Mouse (Mus musculus): ENCODE measurements around the gene Clcn1. TPM values are rescaled to one million over a fixed set of nuclear protein-coding genes. Genes with fewer than 3 reads are reported as not detected.

The Clcn1 gene
- polyA plus RNA-seq, 1 experiment from 2014 or later = not detected

- ATAC-seq (ENCODE audit: insufficient read depth) (no peak), DNase-seq (no peak)
- peaks cover 64% of the 10 kb centered on the region for H3K36me3 ChIP-seq (ENCODE audit: insufficient read depth)
- no peaks in the 10 kb centered on the region for H3K27me3 ChIP-seq (ENCODE audit: insufficient read depth, low read length)
- no peak overlapping the region for H3K4me2 ChIP-seq
- H3K9me3 ChIP-seq (ENCODE audit: low read depth, low read length) = no peaks in the 10 kb centered on the region
- H3K9ac ChIP-seq = no peak overlapping the region
- WGBS = 86% methylated on average over 13 of the region's 13 CpGs
- no peak overlapping the region for H3K4me3 ChIP-seq (ENCODE audit: low read depth, low read length)
- H3K4me1 ChIP-seq (ENCODE audit: insufficient read depth) = 0 out of 2 replicates have a peak, but pooled peaks cover 11% of the 10 kb centered on the region
- no peak overlapping the region; the same call in 1 of the 2 replicates for H3K27ac ChIP-seq (ENCODE audit: low read depth)
- no peak for TF ChIP-seq CTCF (IDR thresholded peaks at IDR 0.05; ENCODE audit: low read depth)
Observed at GRCm38 (mm10) chr6:42361041-42361895, 74.8 kb downstream of the Clcn1 start.

- Histone ChIP-seq H3K9me3 (ENCODE audit: low read depth, low read length) (no peaks in the 10 kb centered on the region), H3K27me3 (ENCODE audit: insufficient read depth, low read length) (no peaks in the 10 kb centered on the region), H3K4me3 (ENCODE audit: low read depth, low read length) (no peak overlapping the region), H3K27ac (ENCODE audit: low read depth) (peak overlapping the region; percentile 69; the same call in 1 of the 2 replicates), H3K4me1 (ENCODE audit: insufficient read depth) (0 out of 2 replicates have a peak, but pooled peaks cover 11% of the 10 kb centered on the region), H3K9ac (no peak overlapping the region), H3K36me3 (ENCODE audit: insufficient read depth) (peaks cover 56% of the 10 kb centered on the region), H3K4me2 (no peak overlapping the region)
- DNase-seq = no peak
- no peak for TF ChIP-seq CTCF (IDR thresholded peaks at IDR 0.05; ENCODE audit: low read depth)
- 58% methylated on average over 1 of the region's 1 CpGs for WGBS
- ATAC-seq (ENCODE audit: insufficient read depth) = no peak
Observed at GRCm38 (mm10) chr6:42362074-42362473, 75.6 kb downstream of the Clcn1 start.

GRCm38 (mm10) chr6:42362497-42362896 is 76.0 kb downstream of the Clcn1 start:
- 56% methylated on average over 1 of the region's 1 CpGs for WGBS
- DNase-seq (no peak), ATAC-seq (ENCODE audit: insufficient read depth) (peak; percentile 21; the same call in 1 of the 2 replicates)
- Histone ChIP-seq H3K4me3 (ENCODE audit: low read depth, low read length) (no peak overlapping the region), H3K9ac (no peak overlapping the region), H3K4me2 (no peak overlapping the region), H3K36me3 (ENCODE audit: insufficient read depth) (peaks cover 51% of the 10 kb centered on the region), H3K9me3 (ENCODE audit: low read depth, low read length) (no peaks in the 10 kb centered on the region), H3K27me3 (ENCODE audit: insufficient read depth, low read length) (no peaks in the 10 kb centered on the region), H3K27ac (ENCODE audit: low read depth) (peak overlapping the region; percentile 69; the same call in 1 of the 2 replicates), H3K4me1 (ENCODE audit: insufficient read depth) (0 out of 2 replicates have a peak, but pooled peaks cover 11% of the 10 kb centered on the region)
- no peak for TF ChIP-seq CTCF (IDR thresholded peaks at IDR 0.05; ENCODE audit: low read depth)

- H3K36me3 ChIP-seq (ENCODE audit: insufficient read depth) = peaks cover 47% of the 10 kb centered on the region
- TF ChIP-seq CTCF (IDR thresholded peaks at IDR 0.05; ENCODE audit: low read depth) = no peak
- H3K9ac ChIP-seq = no peak overlapping the region
- ATAC-seq (ENCODE audit: insufficient read depth) (peak; percentile 64), DNase-seq (peak; percentile 79)
- 27% methylated on average over 3 of the region's 3 CpGs for WGBS
- 0 out of 2 replicates have a peak, but pooled peaks cover 11% of the 10 kb centered on the region for H3K4me1 ChIP-seq (ENCODE audit: insufficient read depth)
- H3K27me3 ChIP-seq (ENCODE audit: insufficient read depth, low read length) = no peaks in the 10 kb centered on the region
- H3K4me2 ChIP-seq = no peak overlapping the region
- no peak overlapping the region for H3K4me3 ChIP-seq (ENCODE audit: low read depth, low read length)
- 0 out of 2 replicates have a peak overlapping the region, but pooled peaks have one; percentile 69 for H3K27ac ChIP-seq (ENCODE audit: low read depth)
- H3K9me3 ChIP-seq (ENCODE audit: low read depth, low read length) = no peaks in the 10 kb centered on the region
Observed at GRCm38 (mm10) chr6:42362974-42363373, 76.5 kb downstream of the Clcn1 start.

- no peak for TF ChIP-seq CTCF (IDR thresholded peaks at IDR 0.05; ENCODE audit: low read depth)
- DNase-seq (no peak), ATAC-seq (ENCODE audit: insufficient read depth) (no peak)
- no peak overlapping the region for H3K9ac ChIP-seq
- H3K4me1 ChIP-seq (ENCODE audit: insufficient read depth) = 0 out of 2 replicates have a peak, but pooled peaks cover 11% of the 10 kb centered on the region
- no peak overlapping the region for H3K4me3 ChIP-seq (ENCODE audit: low read depth, low read length)
- WGBS = 86% methylated on average over 4 of the region's 4 CpGs
- H3K36me3 ChIP-seq (ENCODE audit: insufficient read depth) = peaks cover 36% of the 10 kb centered on the region
- H3K9me3 ChIP-seq (ENCODE audit: low read depth, low read length) = no peaks in the 10 kb centered on the region
- H3K27ac ChIP-seq (ENCODE audit: low read depth) = no peak overlapping the region
- H3K27me3 ChIP-seq (ENCODE audit: insufficient read depth, low read length) = no peaks in the 10 kb centered on the region
- H3K4me2 ChIP-seq = no peak overlapping the region
Observed at GRCm38 (mm10) chr6:42364066-42364465, 77.6 kb downstream of the Clcn1 start.

GRCm38 (mm10) chr6:42364607-42365006 is 78.1 kb downstream of the Clcn1 start:
- Histone ChIP-seq H3K9me3 (ENCODE audit: low read depth, low read length) (no peaks in the 10 kb centered on the region), H3K9ac (no peak overlapping the region), H3K4me1 (ENCODE audit: insufficient read depth) (0 out of 2 replicates have a peak, but pooled peaks cover 11% of the 10 kb centered on the region), H3K36me3 (ENCODE audit: insufficient read depth) (peaks cover 30% of the 10 kb centered on the region), H3K27ac (ENCODE audit: low read depth) (no peak overlapping the region), H3K4me3 (ENCODE audit: low read depth, low read length) (no peak overlapping the region), H3K27me3 (ENCODE audit: insufficient read depth, low read length) (no peaks in the 10 kb centered on the region), H3K4me2 (no peak overlapping the region)
- no peak for ATAC-seq (ENCODE audit: insufficient read depth)
- WGBS = 74% methylated on average over 15 of the region's 15 CpGs
- no peak for DNase-seq
- no peak for TF ChIP-seq CTCF (IDR thresholded peaks at IDR 0.05; ENCODE audit: low read depth)

- WGBS = 87% methylated on average over 6 of the region's 6 CpGs
- no peak for ATAC-seq (ENCODE audit: insufficient read depth)
- H3K4me3 ChIP-seq (ENCODE audit: low read depth, low read length) = no peak overlapping the region
Observed at GRCm38 (mm10) chr6:42365215-42365614, 78.7 kb downstream of the Clcn1 start.

More at GRCm38 (mm10) chr6:42365215-42365614, 78.7 kb downstream of the Clcn1 start:
- DNase-seq = no peak
- Histone ChIP-seq H3K27me3 (ENCODE audit: insufficient read depth, low read length) (no peaks in the 10 kb centered on the region), H3K9me3 (ENCODE audit: low read depth, low read length) (no peaks in the 10 kb centered on the region), H3K36me3 (ENCODE audit: insufficient read depth) (peaks cover 24% of the 10 kb centered on the region), H3K4me1 (ENCODE audit: insufficient read depth) (0 out of 2 replicates have a peak, but pooled peaks cover 11% of the 10 kb centered on the region), H3K9ac (no peak overlapping the region), H3K27ac (ENCODE audit: low read depth) (no peak overlapping the region), H3K4me2 (no peak overlapping the region)
- no peak for TF ChIP-seq CTCF (IDR thresholded peaks at IDR 0.05; ENCODE audit: low read depth)

Other genes starting within 250 kb of the Clcn1 start
- gene Sva, start 248.3 kb upstream of the Clcn1 start, polyA plus RNA-seq (2014; fragmentation: Nextera tagmentation; extraction: Ambion mirVana) = not detected in 2 replicates
- not detected in 2 replicates for gene Tas2r139, start 145.7 kb upstream of the Clcn1 start, polyA plus RNA-seq (2014; fragmentation: Nextera tagmentation; extraction: Ambion mirVana)
- gene Tas2r144, start 71.4 kb upstream of the Clcn1 start, polyA plus RNA-seq (2014; fragmentation: Nextera tagmentation; extraction: Ambion mirVana) = not detected in 2 replicates
- 31.8 and 34.2 TPM in 2 replicates for gene Gstk1, start 40.8 kb upstream of the Clcn1 start, polyA plus RNA-seq (2014; fragmentation: Nextera tagmentation; extraction: Ambion mirVana)
- 1.9 TPM in 2 replicates for gene Tmem139, start 24.7 kb upstream of the Clcn1 start, polyA plus RNA-seq (2014; fragmentation: Nextera tagmentation; extraction: Ambion mirVana)
- 71.1 and 75.1 TPM in 2 replicates for gene Casp2, start 21.7 kb upstream of the Clcn1 start, polyA plus RNA-seq (2014; fragmentation: Nextera tagmentation; extraction: Ambion mirVana)
- gene Fam131b, start 38.0 kb downstream of the Clcn1 start, polyA plus RNA-seq (2014; fragmentation: Nextera tagmentation; extraction: Ambion mirVana) = 0.11 and 0.13 TPM in 2 replicates
- 194 and 198 TPM in 2 replicates for gene Zyx, start 62.9 kb downstream of the Clcn1 start, polyA plus RNA-seq (2014; fragmentation: Nextera tagmentation; extraction: Ambion mirVana)
- 5.7 and 7.0 TPM in 2 replicates for gene Epha1, start 86.6 kb downstream of the Clcn1 start, polyA plus RNA-seq (2014; fragmentation: Nextera tagmentation; extraction: Ambion mirVana)
- gene Tas2r143, start 113.6 kb downstream of the Clcn1 start, polyA plus RNA-seq (2014; fragmentation: Nextera tagmentation; extraction: Ambion mirVana) = not detected in 2 replicates
- gene Tas2r135, start 118.7 kb downstream of the Clcn1 start, polyA plus RNA-seq (2014; fragmentation: Nextera tagmentation; extraction: Ambion mirVana) = not detected in 2 replicates
- gene Tas2r126, start 147.8 kb downstream of the Clcn1 start, polyA plus RNA-seq (2014; fragmentation: Nextera tagmentation; extraction: Ambion mirVana) = not detected in 2 replicates
- not detected in 2 replicates for gene Olfr458, start 178.5 kb downstream of the Clcn1 start, polyA plus RNA-seq (2014; fragmentation: Nextera tagmentation; extraction: Ambion mirVana)
- not detected in 2 replicates for gene Olfr457, start 189.7 kb downstream of the Clcn1 start, polyA plus RNA-seq (2014; fragmentation: Nextera tagmentation; extraction: Ambion mirVana)
- 0.18 TPM in 1 of 2 replicates, not detected in the other for gene Olfr456, start 200.5 kb downstream of the Clcn1 start, polyA plus RNA-seq (2014; fragmentation: Nextera tagmentation; extraction: Ambion mirVana)

All from lung, embryonic 14.5 days (tissue).